Mouse (Mus musculus): ENCODE measurements around the gene Dlg2.

GRCm38 (mm10) chr7:92034256-92034655, 1557.8 kb downstream of the Dlg2 start:
- TF ChIP-seq GATA1 (IDR thresholded peaks at IDR 0.05; ENCODE audit: borderline replicate concordance, low read length) = no peak
- TF ChIP-seq FLI1 (IDR thresholded peaks at IDR 0.05; ENCODE audit: low read length) = no peak
